Mouse (Mus musculus): Measurements from ENCODE around the gene Dhx8.

DNA sequence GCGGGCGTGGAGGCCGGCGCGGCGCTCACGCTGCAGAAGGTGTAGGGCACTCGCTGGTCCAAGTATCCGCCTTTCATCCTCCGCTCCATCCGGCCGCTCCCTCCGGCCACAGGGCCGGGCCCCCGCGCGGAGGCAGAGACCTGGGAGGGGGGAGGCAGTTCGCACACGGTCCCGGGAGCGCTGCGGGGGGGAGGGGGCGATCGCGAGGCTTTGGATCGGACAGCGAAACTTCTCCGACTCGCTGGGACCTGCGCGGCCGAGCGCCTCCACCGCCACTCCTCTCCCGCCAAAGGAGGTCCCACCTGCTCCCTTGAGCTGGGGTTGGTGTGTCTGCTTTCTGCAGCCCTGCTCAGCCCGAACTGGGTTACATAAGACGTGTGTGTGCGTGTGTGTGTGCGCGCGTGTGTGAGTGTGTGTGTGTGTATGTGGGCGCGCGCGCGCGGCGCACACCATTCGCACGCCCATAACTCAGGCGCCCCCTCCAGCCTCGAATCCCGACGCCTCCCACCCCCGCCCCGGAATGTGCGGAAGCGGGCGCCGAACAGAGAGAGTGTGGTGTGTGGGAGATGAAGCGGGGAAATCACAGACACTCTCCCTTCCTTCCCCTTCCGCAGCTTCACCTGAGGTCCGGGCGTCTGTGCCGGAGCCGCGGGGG, 51.9 kb downstream of the Dhx8 start:
- TF ChIP-seq CTCF (IDR thresholded peaks at IDR 0.05; ENCODE audit: borderline replicate concordance, insufficient read depth, low read depth, low read length) (no peak), POLR2A (IDR thresholded peaks at IDR 0.05; ENCODE audit: borderline replicate concordance, insufficient read depth, low read length) (no peak)

All from cerebellum, adult 2 months (tissue).